Mouse (Mus musculus) cerebellum, adult 9-10 months (tissue): ENCODE data around the gene Olfr722.
A peak's percentile ranks its signal among the peaks of the same experiment; 100 is the strongest.
"Not testable (repeated sequence)": the region's sequence is repeated elsewhere in the genome, so short reads cannot be mapped to it uniquely, and the experiment has no call there.

Source experiments
- DNase-seq: peaks from one replicate; pipeline ENCODE4 v3.0.0; 2022

Gene Olfr722

DNA sequence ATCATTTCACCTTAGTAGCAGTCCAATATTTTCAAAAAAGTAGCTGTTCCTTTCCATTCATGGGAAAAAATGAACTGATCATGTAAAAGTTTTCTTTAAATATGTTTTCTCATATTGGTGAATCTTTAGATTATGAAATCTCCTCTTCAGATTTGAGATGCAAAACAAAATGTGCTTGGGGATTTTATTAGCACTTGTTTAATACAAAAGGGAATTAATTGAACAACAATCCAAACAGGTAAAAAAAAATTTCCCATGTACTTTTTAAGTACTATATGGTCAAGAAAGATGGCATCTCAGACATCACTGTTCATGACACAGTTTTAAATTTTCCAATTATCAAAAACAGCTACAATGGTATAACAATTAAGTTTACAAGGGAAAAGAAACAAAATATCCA is at the start of gene Olfr722:
Olfr722 (minus strand) TSS at position 101 of the 400 bp plus-strand sequence.
- no peak for DNase-seq

DNA sequence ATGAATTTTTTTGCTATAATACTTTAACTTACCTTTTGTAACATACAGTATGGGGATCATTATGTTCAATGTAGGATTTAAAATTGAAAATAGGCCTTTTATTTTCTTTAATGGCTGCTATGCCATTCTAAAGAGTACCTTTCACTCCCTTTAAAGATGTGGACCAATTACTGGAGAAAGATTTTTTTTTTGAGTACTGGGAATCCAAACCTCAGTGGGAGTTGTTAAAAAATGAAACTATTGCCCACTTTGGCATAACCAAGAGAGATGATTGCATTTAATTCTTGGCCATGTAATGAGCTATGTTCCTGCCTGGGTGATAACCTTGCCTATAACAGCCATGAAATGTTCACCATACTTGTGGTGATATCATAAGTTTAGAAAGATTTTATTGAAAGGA is 29.9 kb upstream of the Olfr722 start, which contains the start of gene Olfr723:
Olfr723 (minus strand) TSS at position 101 of the 400 bp plus-strand sequence.
- DNase-seq = not testable (repeated sequence)

DNA sequence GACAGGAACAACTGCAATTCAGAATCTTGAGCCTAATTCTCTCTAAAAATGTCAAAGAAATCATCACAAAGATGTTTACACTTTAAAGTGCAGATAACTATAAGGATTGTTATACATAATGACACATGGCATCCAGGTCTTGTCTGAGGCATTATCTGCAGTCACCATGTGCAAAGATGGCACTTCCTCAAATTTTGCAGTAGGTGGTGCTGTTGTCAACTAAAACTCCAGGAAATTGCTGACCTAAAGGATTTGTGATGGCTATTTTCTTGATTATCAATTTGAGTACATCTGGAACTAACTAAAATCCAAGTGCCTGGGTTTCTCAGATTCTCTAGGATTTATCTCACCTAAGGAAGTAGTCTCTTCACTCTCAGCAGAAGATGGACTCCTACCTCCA is 41.4 kb downstream of the Olfr722 start:
- DNase-seq = peak; percentile 64
